Mouse (Mus musculus) cortical plate, adult 2 months (tissue): Measurements from ENCODE around the gene Gys1.

Source experiments
- CTCF ChIP-seq: fragments of 200-500 bp; IDR thresholded peaks from 2 replicates; pipeline ENCODE4 v1.5.1; 2011; ENCODE audit warnings: mild to moderate bottlenecking, control low read depth, low read length; ENCODE audit not compliant: insufficient read depth; ENCODE audit errors: extremely low read depth
- POLR2A ChIP-seq: fragments of 200-500 bp; IDR thresholded peaks from 2 replicates; pipeline ENCODE4 v1.6.1; 2011; ENCODE audit warnings: mild to moderate bottlenecking, low read length, control low read depth; ENCODE audit not compliant: insufficient read depth; ENCODE audit errors: extremely low read depth

DNA sequence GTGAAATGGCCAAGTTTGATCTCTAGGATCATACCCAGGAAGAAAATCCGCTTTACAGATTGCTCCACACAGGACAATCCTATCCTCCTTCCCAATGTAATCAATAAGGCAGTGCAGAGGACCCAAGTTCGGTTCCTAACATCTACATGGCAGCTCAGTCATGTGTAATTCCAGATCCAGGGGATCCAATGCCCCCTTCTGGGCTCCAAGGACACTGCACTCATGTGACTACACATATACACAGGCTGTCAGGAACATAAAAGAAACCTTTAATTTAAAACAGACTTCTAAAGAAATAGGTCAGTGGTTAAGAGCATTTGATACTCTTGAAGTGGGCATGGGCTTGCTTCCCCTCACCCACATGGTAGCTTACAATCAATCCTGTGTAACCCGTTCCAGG is 48.6 kb upstream of the Gys1 start:
- TF ChIP-seq CTCF = 0 out of 2 replicates have a peak, but pooled peaks have one; percentile 12
- TF ChIP-seq POLR2A = no peak
